Mouse (Mus musculus) midbrain, embryonic 13.5 days (tissue): ENCODE measurements at regions not wholly inside any gene's neighbourhood (a gene's known extent, or its start where the extent isn't known, plus 50 kb on each side); places are given as distances from the start of the nearest gene placed in this dataset.
"Not testable (repeated sequence)": the region's sequence is repeated elsewhere in the genome, so short reads cannot be mapped to it uniquely, and the experiment has no call there.

Experiments used
- ATAC-seq: fragments of 200-750 bp; cut with Nextera tagmentation; 2 replicates; pipeline ENCODE4 v1.8.0; 2017; ENCODE audit warnings: mild to moderate bottlenecking, moderate TSS enrichment, moderate library complexity
- H3K27ac ChIP-seq: fragments of 300-500 bp; sonication (generic); 2 replicates; pipeline ENCODE4 v1.5.1; 2015; ENCODE audit warnings: inconsistent platforms, mild to moderate bottlenecking, moderate library complexity
- H3K27me3 ChIP-seq: fragments of 300-500 bp; sonication (generic); 2 replicates; pipeline ENCODE4 v1.6.1; 2015; ENCODE audit warnings: mild to moderate bottlenecking, inconsistent platforms
- H3K36me3 ChIP-seq: fragments of 300-500 bp; sonication (generic); 2 replicates; pipeline ENCODE4 v1.6.1; 2015; ENCODE audit warnings: mild to moderate bottlenecking, inconsistent platforms
- H3K4me1 ChIP-seq: fragments of 300-500 bp; sonication (generic); replicated peaks from 2 replicates; pipeline ENCODE4 v1.6.1; 2015; ENCODE audit warnings: inconsistent platforms
- H3K4me2 ChIP-seq: fragments of 300-500 bp; sonication (generic); replicated peaks from 2 replicates; pipeline ENCODE4 v1.6.1; 2015; ENCODE audit warnings: moderate library complexity, mild to moderate bottlenecking, inconsistent platforms
- H3K4me3 ChIP-seq: fragments of 300-500 bp; sonication (generic); replicated peaks from 2 replicates; pipeline ENCODE4 v1.5.1; 2015; ENCODE audit warnings: mild to moderate bottlenecking, inconsistent platforms
- H3K9ac ChIP-seq: fragments of 300-500 bp; sonication (generic); replicated peaks from 2 replicates; pipeline ENCODE4 v1.6.1; 2015; ENCODE audit warnings: mild to moderate bottlenecking, inconsistent platforms
- H3K9me3 ChIP-seq: fragments of 300-500 bp; sonication (generic); 2 replicates; pipeline ENCODE4 v1.6.1; 2016; ENCODE audit warnings: mild to moderate bottlenecking, inconsistent platforms
- WGBS: fragments of 180-500 bp; shearing (Covaris S2); methylation state at CpG from one replicate; pipeline ENCODE4 v1.1.7; 2015; 5-methylcytosine and 5-hydroxymethylcytosine counted together

DNA sequence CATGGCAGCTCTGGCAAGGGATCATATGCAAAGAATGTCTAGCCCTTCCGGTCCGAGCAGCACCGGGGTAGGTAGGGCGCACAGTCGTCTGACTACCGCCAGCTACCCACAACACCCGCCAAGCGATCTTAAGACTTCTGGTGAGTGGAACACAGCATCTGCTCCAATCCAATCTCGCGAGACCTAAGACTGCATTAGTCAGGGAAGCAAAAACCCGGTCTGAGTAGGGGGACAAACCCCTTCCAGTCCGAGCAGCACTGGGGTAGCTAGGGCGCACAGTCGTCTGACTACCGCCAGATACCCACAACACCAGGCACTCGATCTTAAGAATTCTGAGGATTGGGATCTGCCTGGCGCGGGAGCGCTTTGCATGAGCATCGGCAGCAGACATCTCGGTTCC is 57.1 kb downstream of the Nap1l2 start:
- not testable (repeated sequence) for H3K4me1 ChIP-seq, H3K27ac ChIP-seq, H3K36me3 ChIP-seq, H3K9me3 ChIP-seq, ATAC-seq, H3K4me3 ChIP-seq, H3K4me2 ChIP-seq, H3K27me3 ChIP-seq, H3K9ac ChIP-seq
- 74% methylated on average over 21 of the region's 21 CpGs for WGBS

DNA sequence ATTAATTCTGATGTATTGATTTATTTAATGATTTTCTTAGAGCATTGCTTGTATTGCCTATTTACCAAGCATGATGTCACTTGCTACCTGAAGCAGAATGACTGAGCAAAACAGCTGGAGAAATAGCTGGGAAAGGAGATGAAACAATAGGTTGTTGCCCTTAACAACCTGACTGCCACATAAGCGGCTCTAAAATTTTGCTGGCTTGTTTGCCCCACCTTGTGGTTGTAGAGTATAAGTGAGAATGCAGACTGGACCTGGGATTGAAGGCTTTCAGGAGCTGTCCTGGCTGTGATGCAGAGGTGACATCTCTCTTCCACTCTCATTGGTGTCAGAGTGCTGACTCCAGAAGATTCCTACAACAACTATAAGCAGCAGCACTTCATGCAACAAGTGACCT is 77.3 kb downstream of the Nap1l2 start:
- peaks cover 9% of the 10 kb centered on the region; the same call in 1 of the 2 replicates for H3K27me3 ChIP-seq
- 38% methylated on average over 1 of the region's 1 CpGs for WGBS

GRCm38 (mm10) chrX:103067730-103068621 is 118.5 kb downstream of the Nap1l2 start:
- not testable (repeated sequence) for H3K4me1 ChIP-seq, H3K9me3 ChIP-seq, H3K27me3 ChIP-seq, H3K36me3 ChIP-seq, H3K4me3 ChIP-seq, H3K27ac ChIP-seq, H3K4me2 ChIP-seq, H3K9ac ChIP-seq
- peak; percentile 89 for ATAC-seq
- no CpG with 5 or more reads among the region's 50 CpGs for WGBS

More for the DNA sequence above, 77.3 kb downstream of the Nap1l2 start:
- H3K4me1 ChIP-seq: no peaks in the 10 kb centered on the region
- no peak overlapping the region for H3K4me3 ChIP-seq
- H3K27ac ChIP-seq: no peak overlapping the region
- no peak overlapping the region for H3K4me2 ChIP-seq
- no peaks in the 10 kb centered on the region for H3K36me3 ChIP-seq
- no peak overlapping the region for H3K9ac ChIP-seq
- peak; percentile 48; the same call in 1 of the 2 replicates for ATAC-seq
- no peaks in the 10 kb centered on the region for H3K9me3 ChIP-seq

DNA sequence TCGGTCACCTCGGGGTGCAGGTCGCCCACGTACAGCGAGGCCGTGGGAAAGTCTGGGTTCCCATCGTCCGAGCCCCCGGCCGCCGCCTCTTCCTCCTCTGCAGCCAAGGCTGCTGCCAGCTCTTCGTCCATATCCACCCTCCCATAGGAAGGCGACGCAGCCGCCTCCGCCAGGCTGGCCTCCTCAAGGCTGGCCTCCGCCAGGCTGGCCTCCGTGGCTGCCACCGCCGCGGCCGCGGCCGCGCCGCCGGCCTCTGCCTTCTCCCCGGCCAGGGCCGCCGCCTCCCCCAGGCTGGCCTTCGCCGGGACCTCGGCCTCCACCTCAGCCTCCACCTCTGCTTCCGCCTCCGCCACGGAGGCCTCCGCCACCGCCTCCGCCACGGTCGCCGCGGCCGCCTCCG is 119.3 kb downstream of the Nap1l2 start:
- H3K27me3 ChIP-seq, H3K4me1 ChIP-seq, H3K9ac ChIP-seq, H3K4me3 ChIP-seq, H3K9me3 ChIP-seq, H3K4me2 ChIP-seq, H3K27ac ChIP-seq, H3K36me3 ChIP-seq: not testable (repeated sequence)
- WGBS: no CpG with 5 or more reads among the region's 45 CpGs
- ATAC-seq: peak; percentile 22

- Histone ChIP-seq H3K4me2 (peak overlapping the region; percentile 43), H3K36me3 (no peaks in the 10 kb centered on the region), H3K4me3 (peak overlapping the region; percentile 33), H3K27me3 (peaks cover 20% of the 10 kb centered on the region; the same call in 1 of the 2 replicates), H3K4me1 (0 out of 2 replicates have a peak, but pooled peaks cover 4% of the 10 kb centered on the region), H3K9me3 (no peaks in the 10 kb centered on the region), H3K9ac (no peak overlapping the region), H3K27ac (no peak overlapping the region)
- 21% methylated on average over 22 of the region's 22 CpGs for WGBS
- peak; percentile 84 for ATAC-seq
These were observed 98.3 kb downstream of the 1700018G05Rik start for GRCm38 (mm10) chrX:103026256-103027028.

- 33% methylated on average over 3 of the region's 3 CpGs for WGBS
- H3K36me3 ChIP-seq, H3K4me3 ChIP-seq, H3K9ac ChIP-seq, H3K27ac ChIP-seq, H3K9me3 ChIP-seq, ATAC-seq, H3K4me1 ChIP-seq: not testable (repeated sequence)
- Histone ChIP-seq H3K4me2 (peak overlapping the region; percentile 43), H3K27me3 (peaks cover 21% of the 10 kb centered on the region; the same call in 1 of the 2 replicates)
These were observed 97.3 kb downstream of the 1700018G05Rik start for GRCm38 (mm10) chrX:103025495-103025894.

GRCm38 (mm10) chrX:103013425-103014057 is 85.4 kb downstream of the 1700018G05Rik start:
- H3K27me3 ChIP-seq, H3K36me3 ChIP-seq, H3K27ac ChIP-seq, H3K4me3 ChIP-seq, H3K9ac ChIP-seq, H3K4me1 ChIP-seq, H3K9me3 ChIP-seq, H3K4me2 ChIP-seq: not testable (repeated sequence)
- no CpG with 5 or more reads among the region's 61 CpGs for WGBS
- ATAC-seq: peak; percentile 34

DNA sequence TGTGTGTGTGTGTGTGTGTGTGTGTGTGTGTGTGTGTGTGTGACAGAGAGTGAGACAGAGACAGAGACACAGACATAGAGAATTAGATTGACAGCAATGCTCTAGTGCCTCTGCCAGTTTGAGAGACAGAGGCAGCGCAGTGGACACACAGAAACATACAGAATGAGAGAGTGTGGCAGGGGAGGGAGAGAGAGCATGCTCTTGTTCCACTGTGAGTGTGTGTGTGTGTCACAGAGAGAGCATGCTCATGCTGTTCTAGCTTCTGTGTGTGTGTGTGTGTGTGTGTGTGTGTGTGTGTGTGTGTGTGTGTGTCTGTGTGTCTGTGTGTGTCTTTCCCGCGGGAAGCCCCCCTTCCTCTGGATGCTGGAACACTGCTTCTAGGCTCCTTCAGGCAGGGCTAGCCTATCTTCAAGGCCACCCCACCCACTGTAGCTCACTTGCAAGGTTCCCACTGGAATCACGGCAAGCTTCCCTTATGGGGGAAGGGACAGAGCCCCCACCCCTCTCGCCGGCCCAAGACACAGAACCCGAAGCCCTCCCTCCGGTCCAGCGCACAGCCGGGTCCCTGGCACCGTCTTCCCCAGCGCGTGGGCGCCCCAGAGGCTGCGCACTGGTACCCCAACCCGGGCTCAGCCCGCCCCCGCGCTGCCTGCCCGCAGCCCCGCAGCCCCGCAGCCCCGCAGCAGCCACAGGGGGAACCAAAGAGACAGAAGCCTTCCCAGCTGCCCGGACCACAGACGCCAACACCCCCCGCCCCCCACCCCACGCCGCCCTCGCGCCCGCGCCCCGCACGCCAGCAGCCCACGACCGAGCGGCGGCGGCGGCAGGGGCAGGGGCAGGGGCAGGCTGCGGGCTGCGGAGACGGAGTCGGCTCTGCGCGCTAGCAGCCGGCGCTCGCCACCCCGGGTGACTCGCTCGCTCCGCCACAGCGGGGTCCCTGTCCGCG is 84.4 kb downstream of the 1700018G05Rik start:
- not testable (repeated sequence) for H3K27ac ChIP-seq, H3K9me3 ChIP-seq, H3K4me1 ChIP-seq, H3K36me3 ChIP-seq, H3K4me3 ChIP-seq, H3K27me3 ChIP-seq, H3K4me2 ChIP-seq, H3K9ac ChIP-seq
- ATAC-seq: peak; percentile 90
- WGBS: no CpG with 5 or more reads among the region's 56 CpGs

DNA sequence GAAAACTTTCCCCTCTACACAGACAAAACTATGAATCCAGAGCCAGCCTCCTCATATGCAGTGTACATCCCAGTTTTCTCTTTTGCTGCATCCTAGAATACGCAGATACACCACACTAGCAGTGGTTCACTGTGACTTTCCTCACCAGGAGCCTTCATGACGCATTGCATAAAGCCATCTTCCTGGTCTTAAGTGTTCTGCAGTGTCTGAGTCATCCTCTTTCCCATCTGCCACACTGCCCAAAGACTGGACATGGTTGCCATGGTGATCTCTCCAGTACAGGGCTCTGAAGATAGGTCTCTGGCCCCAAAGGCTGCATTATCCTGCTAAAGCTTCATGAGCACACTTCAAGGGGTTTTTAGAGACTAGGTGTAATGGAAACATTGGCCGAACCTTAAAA is 65.8 kb downstream of the 1700018G05Rik start:
- ATAC-seq: not testable (repeated sequence)

More for the DNA sequence above, 65.8 kb downstream of the 1700018G05Rik start:
- not testable (repeated sequence) for H3K9me3 ChIP-seq, H3K4me2 ChIP-seq, H3K36me3 ChIP-seq, H3K4me1 ChIP-seq, H3K4me3 ChIP-seq, H3K9ac ChIP-seq, H3K27me3 ChIP-seq, H3K27ac ChIP-seq
- WGBS: 100% methylated on average over 1 of the region's 3 CpGs
